Mouse (Mus musculus): Measurements from ENCODE around the gene Aqp9.
"Not testable (repeated sequence)": the region's sequence is repeated elsewhere in the genome, so short reads cannot be mapped to it uniquely, and the experiment has no call there.

The Aqp9 gene

DNA sequence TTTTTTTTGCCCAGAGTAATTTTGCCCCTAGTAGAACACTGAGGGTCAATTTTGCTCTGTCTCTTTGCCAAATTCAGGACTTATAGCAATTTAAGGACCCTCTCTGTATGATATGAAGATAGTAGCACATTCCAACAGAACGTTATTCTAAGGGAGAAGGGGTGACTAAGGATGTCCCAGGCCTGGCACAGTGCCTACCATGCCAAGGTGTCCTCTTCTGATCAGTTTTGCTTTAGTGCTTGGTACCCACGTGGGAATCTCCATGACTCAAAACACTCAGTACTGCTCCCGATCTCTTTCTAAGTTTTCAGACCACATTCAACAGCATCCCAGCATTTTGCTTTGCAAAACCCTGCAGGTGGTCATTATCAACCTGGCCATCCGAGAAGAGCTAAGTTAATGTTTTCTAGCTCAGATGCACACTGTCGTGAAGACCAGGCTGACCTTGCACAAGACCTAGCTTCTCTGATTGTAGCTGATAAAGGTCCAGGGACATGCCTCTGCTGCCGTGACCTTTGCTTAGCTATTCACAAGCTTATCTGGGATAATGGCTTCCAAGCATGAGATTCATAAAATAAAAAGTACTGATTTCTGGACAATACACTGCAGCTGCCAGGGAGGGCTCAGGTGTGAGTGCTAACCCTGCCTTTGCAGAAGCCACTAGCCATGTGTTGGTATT lies 31.1 kb downstream of the Aqp9 start:
- DNase-seq, result no peak

DNA sequence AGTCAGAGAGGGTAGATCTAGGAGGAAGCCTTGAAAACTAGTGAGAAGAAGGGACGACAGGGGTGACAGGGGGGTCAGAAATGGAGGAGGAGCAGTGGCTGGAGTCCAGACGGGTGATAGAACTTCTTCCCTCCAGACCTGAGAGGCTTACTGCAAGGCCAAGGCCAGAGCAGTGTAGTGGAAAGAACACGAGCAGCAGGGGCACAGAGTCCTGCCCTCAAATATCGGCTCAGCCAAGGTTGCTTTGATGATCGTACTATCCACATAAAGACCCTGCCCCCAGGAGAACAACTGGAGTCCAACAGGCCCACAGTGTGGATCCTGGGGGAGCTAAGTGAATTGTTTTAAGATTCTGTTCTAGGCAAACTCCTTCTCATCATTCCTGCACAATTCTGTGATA lies 33.4 kb downstream of the Aqp9 start:
- no peak for DNase-seq

DNA sequence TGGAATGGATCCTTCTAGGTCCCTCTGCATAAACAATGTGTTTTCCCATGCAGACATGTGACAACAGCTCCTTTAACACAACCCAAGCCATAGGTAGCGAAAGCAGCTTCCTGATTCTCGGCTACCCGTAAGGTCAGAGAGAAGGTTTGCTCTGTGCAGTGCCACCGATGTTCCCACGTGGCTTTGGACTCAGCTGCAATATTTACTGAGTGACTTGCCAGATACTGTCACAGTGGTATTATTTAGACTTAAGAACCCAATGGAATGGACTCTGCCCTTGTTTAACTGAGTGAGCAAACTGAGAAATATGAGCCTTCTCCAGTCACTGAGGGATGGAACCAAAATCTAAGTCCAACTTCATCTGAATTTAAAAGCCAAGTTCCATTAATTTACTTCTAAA lies 35.3 kb downstream of the Aqp9 start:
- DNase-seq, result no peak

DNA sequence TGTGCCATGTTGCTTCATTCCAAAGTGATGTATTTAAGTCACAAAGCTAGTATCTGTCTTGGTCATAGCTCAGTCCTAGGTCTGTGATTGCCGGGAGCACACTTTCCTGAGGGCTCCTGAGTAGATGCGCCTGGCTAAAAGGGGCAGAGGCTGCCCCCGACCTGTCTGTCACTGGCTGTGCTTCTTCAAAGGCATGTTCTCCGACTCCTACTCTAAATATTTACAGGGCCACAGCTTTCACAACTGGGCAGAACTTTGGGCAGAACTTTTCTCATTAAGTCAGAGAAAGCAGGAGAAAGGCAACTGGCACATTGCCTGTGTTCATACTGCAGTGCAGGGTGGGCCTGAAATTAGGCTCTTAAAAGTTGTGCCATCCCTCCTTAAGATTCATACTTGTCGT lies 36.7 kb downstream of the Aqp9 start:
- DNase-seq, result no peak

DNA sequence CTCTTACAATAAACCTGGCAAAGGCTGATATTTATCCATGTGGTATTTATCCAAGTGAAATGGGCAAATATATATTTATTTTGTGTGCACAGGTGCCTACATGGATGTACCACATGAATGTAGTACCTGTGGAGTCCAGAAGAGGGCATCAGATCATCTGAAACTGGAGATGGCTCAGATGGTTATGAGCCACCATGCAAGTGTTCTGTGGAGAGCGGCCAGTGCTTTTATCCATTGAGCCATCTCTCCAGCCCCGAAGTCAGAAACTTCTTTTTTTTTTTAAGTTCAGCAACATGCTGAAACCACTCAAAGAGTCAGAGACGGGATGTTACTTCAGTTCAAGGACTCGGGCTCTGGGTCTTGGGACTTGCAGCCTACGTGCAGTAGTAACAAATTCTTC lies 39.6 kb downstream of the Aqp9 start:
- DNase-seq, result peak; percentile 60

DNA sequence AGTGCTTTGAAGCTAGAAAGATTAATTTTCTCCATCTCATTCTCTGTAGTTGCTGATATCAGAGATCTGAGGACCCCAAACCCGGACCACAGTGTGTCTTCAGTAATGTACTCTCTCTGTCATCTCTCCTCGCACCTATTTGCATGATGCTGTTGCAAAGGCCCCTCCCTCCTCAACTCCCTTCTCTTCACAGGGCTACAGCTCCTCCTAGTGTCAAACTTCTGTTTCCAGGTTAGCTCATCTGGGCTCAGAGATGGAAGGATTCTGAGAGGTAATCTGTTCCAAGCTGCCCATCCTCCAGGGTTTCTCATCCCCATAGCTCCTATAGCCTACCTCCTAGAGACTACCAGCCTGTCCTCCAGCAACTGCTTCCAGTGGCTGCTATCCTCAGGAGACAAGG lies 42.3 kb downstream of the Aqp9 start:
- peak; percentile 26 for DNase-seq

DNA sequence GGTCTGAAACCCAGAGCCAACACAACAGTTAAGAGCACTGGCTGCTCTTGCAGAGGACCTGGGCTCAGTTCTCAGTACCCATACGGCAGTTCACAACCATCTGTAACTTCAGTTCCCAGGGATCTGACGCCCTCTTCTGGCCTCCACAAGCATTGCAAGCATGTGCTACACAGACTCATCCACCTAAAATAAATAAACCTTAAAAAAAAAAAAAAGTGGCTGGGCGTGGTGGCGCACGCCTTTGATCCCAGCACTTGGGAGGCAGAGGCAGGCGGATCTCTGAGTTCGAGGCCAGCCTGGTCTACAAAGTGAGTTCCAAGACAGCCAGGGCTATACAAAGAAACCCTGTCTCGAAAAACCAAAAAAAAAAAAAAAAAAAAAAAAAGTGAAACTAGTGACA lies 45.4 kb downstream of the Aqp9 start:
- not testable (repeated sequence) for DNase-seq

DNA sequence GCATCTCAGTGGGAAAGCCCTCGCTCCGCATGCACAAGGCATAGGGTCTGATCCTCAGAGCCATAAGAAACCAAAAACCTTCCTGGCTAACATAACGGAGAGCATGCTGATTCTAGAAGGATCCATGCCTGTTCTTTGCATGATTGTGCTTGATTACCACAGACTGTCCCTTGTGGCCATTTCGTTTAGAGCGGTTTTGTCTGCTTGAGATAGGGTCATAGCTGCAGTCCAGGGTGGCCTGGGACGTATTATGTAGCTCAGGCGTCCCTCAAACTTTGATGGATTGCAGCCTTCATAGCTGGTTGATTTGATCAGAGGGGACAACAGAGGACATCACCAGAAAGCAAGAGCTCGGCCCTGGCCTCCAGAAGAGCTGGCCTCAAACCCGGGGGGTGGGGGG lies 47.6 kb downstream of the Aqp9 start:
- DNase-seq, result no peak

DNA sequence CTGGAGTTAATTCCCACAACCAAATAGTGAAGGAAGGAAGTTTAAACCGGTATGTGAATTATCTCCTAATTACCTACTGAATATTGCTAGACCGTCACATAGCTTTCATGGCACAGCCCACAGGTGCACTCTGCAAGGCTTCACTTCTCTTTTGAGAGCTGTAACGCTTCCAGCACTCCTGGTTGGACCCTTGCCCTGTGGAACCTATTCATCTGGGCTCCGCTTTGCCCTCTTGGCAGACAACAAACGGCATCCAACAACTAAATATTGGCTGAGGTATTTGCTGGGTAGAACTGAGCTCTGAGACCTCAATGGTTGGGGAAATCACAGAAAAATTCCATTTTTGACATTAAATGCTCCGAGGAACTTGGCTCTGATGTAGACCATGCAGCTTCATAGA lies 55.3 kb downstream of the Aqp9 start:
- no peak for DNase-seq

DNA sequence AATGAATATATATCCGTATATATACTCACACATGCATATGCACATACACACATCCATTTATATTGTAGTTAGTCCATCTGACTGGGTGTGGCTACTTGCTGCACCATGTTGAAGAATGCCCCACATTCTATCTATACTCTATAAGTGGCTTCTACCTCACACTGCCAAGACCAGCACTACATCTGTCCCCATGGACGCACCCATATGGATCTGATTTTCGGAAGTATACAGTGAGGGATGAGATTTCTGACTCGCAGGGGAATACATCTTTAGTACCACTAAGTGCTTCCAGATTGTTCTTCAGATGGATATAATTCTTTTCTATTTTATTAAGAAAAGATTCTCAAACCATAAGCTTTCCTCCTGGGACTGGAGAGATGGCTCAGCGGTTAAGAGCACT lies 65.0 kb downstream of the Aqp9 start:
- no peak for DNase-seq

DNA sequence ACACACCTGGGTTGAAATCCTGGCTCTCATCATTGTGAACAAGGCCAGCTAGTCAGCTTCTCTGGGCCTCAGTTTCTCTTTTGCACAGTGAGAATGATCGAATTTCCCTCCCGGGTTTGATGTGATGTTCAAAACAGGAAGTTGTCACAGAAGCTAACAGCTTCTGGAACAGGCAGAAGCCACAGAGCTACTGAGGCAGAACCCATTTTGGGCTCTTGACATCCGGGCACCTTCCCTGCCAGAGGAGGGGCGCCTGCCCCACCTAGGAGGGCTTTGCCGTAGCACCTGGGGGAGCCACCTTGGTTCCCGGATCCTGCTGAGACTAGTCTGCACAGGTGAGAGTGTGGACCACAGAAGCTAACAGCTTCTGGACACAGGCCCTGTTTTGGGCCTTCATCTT lies 74.4 kb downstream of the Aqp9 start:
- DNase-seq, result no peak

DNA sequence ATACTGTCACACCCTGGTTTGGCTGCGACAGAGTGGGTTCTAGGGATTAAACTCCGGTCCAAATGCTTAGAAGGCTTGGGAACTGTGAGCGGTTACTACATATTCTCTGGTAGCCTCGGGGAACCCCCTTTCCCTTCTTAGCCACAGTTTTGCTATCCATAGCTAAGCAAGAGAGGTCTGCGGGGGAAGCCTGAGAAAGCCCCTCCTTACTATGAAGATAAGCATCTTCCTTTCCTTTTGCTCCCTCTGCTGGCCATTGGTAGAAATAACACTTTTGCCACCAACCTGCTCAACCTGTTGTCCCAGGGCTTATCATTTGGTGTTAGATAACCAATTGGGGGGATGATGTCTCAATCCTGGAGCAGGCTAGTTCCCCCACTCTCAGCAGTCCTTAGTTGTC lies 76.4 kb downstream of the Aqp9 start:
- peak; percentile 49 for DNase-seq

DNA sequence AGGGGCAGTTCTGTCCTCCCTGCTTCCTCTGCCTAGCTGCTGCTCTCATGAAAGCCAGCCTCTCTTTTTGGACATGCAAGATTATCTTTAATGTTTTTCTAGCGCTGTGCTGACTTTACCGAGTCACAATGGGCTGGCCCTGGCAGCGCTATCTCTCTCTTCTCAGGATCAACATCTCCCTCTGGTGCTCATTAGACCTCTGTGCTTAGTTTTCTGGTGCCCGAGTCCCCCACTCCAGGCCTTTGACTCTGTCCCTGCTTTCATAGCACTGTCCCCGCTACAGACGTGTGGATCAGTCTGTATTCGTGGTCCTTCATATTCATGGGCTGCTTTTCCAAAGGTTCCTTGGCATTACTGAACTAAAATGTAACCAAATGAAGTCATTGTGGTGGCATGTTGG lies 89.3 kb downstream of the Aqp9 start:
- no peak for DNase-seq

DNA sequence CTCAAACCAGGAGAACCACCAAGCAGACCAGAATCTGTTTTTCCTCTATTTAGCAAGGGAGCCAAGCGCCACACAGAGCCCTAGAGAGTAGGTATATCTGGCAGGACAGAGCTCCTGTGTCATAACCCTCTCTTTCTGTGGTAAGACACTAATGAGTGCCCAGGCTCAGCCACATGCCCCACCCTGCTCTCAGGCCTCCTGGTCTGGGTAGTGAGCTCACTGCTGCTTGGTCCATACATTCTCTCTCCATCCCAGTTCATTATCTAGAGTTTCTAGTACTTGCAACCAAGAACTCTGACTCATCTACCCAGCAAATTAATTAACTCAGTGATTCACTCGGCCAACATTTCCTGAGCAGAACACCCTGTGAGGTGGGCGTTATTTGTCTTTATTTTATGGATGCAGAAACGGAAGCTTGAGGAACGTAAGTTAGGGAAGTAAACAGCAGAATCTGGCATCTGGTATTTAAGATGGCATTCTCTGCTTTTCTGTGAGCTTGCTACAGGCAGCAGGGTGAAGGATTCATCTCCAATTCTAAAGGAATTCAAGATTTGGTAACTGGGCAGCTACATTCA lies 91.1 kb downstream of the Aqp9 start:
- DNase-seq, result no peak

DNA sequence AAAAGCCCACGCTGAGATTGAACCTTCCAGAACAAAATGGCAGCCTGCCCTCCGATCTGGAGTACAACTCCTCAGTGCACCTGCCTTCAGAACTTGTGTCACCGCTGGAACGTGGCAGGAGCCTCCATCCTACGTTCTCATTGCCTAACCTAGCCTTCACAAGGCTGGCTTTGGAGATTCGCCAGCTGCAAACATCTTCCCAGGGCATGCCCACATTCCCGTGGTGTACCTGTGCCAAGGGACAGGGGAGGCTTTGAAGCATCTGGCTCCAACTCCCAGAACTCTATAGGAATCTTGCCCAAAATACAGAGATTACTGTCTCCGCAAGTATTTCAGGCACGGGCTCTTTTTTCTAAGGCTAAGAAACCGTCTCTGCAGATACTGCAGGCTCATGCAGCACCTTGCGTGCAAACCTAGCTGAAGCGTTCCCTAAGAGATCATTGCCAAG lies 92.3 kb downstream of the Aqp9 start:
- peak; percentile 48 for DNase-seq

DNA sequence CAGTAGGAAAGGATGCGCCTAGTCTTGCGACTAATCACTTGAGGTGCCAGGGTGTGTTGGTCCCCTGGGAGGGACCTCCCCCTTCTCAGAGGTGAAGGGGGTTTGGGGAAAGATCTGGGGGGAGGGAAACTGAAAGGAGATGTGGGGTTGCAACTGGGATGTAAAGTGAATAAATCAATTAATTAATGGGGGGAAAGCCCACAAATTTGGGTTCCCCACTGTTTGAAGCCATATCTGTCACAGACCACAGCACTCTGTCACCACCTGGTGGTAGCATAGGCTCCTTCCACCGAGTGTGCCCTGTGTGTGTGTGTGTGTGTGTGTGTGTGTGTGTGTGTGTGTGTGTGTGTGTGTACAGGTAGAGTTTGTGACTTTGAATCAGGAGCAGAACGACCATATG lies 94.7 kb downstream of the Aqp9 start:
- DNase-seq, result peak; percentile 62

DNA sequence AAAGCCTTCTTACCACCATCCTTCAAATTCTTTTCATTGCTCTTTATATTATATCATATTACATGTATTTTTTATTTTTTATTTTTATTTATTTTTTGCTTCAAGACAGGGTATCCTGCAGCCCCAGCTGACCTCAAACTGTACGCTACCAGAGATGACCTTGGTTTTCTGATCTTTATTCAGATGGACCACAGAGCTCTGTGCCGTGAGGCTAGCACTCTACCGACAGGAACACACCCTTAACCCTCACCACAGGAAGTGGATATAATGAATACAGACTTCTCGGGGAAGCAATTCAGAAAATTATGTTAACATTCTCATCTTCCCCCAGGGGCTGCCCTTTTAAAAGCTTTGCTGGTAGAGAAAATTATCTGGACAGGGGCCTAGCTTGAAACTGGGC lies 95.4 kb downstream of the Aqp9 start:
- DNase-seq, result no peak

DNA sequence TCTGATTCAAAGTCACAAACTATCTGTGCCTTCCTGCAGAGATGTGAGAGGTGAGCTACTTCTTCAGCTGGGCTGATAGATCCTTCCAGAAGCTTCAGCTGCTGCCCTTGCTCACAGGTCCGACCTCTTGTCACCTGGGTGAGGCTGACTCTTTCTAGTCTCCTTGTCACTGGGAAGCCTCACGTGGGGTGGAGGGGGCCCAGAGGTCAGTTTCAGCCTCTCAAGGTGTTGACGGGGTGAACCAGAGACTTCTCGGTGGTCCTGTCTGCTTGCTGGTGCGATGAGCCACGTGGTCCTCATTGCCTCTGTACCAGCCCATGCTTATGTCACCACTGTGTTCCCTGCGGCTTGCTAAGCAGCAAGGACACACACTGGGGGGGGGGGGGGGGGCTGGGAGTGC lies 96.0 kb downstream of the Aqp9 start:
- DNase-seq, result no peak

DNA sequence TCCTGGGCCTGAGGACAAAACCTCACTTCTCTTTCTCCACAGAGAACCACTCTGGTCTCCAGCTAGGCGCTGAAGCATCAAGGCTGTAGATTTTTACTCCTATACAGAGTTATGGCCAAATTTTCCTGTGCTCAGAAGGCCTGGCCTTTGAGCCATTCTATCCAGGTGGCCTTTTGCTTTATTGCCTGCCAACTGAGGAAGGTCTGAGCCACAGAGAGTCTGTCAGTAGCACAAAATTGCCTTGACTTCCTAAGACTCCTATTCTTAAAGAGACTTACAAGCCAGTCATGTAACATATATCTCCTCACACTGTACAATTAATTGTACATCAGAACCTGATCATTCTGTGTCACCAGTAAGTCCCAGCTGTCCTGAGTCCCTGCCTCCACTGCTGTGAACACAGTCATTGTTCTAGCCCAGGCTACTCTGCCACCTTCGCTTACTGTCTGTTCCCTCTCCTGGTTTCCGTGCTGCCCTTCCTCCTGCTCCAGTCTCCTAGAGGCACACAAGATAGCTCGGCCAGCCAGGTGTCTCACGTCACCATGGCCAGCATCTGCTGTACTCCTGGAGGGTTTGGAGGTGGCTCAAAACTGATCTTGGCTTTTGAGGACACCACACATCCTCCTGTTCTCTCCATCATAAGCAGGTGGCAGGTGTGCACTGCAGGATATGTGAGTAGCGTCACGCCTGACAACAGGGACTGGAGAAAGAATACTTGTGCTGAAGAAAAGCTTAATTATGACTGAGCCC lies 96.7 kb downstream of the Aqp9 start:
- no peak for DNase-seq

DNA sequence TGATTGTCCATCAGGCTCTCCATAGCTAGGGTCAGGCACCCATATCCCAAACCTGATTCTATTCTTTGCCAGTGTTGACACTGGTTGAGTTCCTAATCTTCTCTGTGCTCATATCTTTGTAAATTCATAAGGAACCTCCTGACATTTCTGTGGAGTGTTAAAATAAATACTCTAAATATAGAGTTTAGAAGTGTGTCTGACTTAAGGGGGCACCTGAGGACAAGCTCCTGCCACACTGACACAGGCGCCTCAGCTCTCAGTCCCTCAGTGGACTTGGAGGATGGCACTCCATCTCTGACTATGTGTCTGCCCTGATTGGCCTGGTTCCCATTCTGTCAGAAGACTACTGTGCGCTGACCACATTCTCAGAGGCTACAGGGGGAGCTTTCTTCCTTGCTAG lies 97.9 kb downstream of the Aqp9 start:
- no peak for DNase-seq

DNA sequence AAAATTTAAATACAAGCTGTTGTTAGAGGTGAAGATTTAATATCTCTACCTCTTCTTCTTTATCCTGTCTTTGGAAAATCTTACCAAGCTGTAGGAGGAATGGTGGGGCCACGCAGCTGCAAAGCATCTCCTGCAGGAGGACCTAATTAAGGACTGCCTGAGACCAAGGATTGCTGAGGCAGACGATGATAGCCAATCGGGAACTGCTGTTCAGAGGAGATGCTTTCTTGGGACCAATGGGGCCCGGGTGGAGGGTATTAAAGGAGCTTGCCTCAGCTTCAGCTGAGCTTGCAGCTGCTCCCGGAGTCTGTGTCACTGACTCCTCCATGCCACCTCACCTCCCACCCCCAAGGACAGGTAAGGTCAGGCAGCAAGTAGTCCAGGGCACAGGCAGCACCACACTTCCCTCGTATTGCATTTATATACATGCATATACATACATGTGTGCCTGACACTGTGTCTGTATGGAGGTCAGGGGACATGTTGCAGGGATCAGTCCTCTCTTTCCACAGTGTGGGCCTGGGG lies 99.6 kb downstream of the Aqp9 start:
- DNase-seq, result no peak

DNA sequence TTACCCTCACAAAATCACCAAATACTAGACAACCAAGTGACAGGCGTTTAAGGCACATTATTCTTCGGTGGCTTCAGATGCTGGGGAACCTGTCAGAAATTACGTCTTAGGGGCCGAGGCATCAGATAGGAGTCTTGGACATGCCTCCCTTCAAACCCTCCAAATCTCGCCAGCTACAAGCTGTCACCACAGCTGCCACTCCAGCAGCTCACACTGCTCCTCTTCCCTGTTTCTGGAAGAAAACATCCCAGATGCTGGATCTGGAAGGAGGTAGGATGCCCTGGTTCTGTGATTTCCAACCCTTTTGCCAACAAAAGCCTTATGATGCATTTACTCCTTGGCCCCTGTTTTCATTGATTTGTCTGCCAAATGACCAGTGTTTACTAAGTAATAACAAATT lies 101.3 kb downstream of the Aqp9 start:
- DNase-seq, result no peak

DNA sequence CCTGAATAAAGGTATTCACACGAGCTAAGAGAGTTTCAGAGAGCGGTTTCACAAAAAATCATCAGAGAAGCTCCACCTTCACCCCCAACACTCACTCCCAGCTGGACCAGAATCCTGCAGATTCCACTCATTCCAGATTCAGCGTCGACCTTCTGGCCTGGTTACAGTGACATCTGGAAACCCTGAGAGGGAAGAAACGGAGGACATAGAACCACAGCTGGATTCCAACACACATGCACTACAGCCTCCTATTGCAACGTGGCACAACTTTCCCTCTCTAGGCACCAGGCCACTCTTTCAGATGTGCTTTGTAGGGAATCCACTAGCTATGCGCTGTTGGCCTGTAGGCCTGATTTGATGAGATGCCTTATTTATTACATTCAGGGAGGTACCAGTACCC lies 102.0 kb downstream of the Aqp9 start:
- no peak for DNase-seq

DNA sequence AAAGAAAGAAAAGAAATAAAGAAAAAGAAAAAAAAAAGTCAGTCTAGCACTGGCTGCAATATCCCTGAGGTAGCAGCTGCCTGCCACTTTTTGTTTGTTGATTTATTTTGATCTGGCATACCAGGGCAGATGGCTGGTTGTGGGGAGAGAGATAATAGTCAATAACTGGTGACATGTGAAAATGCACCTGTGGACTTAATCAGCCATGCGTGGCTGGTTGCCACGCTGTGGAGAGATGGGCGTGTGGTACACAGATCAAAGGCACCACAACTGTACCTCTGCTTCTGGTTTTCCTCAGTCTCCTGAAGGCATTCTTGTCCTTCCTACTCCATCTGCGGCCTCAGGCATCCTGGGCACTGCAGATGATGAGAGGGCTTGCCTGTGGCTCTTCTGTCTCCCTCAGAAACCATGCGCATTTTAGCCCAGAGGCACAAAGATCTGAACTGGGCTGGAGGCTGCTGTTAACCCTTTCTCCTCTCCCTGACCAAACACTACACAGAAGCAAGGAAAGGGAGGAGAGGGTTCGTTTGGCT lies 103.1 kb downstream of the Aqp9 start:
- no peak for DNase-seq
